Mouse (Mus musculus) intestine, embryonic 16.5 days (tissue): ENCODE measurements around the gene Cckbr. TPM values are rescaled to one million over a fixed set of nuclear protein-coding genes. Genes with fewer than 3 reads are reported as not detected.
"Not testable (repeated sequence)": the region's sequence is repeated elsewhere in the genome, so short reads cannot be mapped to it uniquely, and the experiment has no call there.

ENCODE experiments used
- ATAC-seq: fragments of 200-750 bp; cut with Nextera tagmentation; 2 replicates; pipeline ENCODE4 v1.8.0; 2017; ENCODE audit warnings: moderate TSS enrichment, moderate library complexity
- H3K27ac ChIP-seq: fragments of 300-500 bp; sonication (generic); 2 replicates; pipeline ENCODE4 v1.5.1; 2014; ENCODE audit warnings: mild to moderate bottlenecking, low read length
- H3K27me3 ChIP-seq: fragments of 300-500 bp; sonication (generic); replicated peaks from 2 replicates; pipeline ENCODE4 v1.6.1; 2014; ENCODE audit warnings: low read length, control low read depth, mixed read lengths; ENCODE audit not compliant: control insufficient read depth, insufficient read depth
- H3K36me3 ChIP-seq: fragments of 300-500 bp; sonication (generic); 2 replicates; pipeline ENCODE4 v1.6.1; 2014; ENCODE audit warnings: low read length, control low read depth; ENCODE audit not compliant: control insufficient read depth, insufficient read depth
- H3K4me1 ChIP-seq: fragments of 300-500 bp; sonication (generic); 2 replicates; pipeline ENCODE4 v1.6.1; 2014; ENCODE audit warnings: low read length, control low read depth, mixed read lengths; ENCODE audit not compliant: control insufficient read depth, insufficient read depth
- H3K4me2 ChIP-seq: fragments of 300-500 bp; sonication (generic); 2 replicates; pipeline ENCODE4 v1.6.1; 2014; ENCODE audit warnings: low read depth, low read length, control low read depth
- H3K4me3 ChIP-seq: fragments of 300-500 bp; sonication (generic); 2 replicates; pipeline ENCODE4 v1.5.1; 2014; ENCODE audit warnings: mild to moderate bottlenecking, low read length
- H3K9ac ChIP-seq: fragments of 300-500 bp; sonication (generic); 2 replicates; pipeline ENCODE4 v1.6.1; 2014; ENCODE audit warnings: low read depth, low read length
- H3K9me3 ChIP-seq: fragments of 300-500 bp; sonication (generic); 2 replicates; pipeline ENCODE4 v1.6.1; 2016; ENCODE audit warnings: low read length, control low read depth; ENCODE audit not compliant: control insufficient read depth
- WGBS: fragments of 180-500 bp; shearing (Covaris S2); extraction: QIAGEN DNeasy Blood & Tissue Kit; methylation state at CpG from one replicate; pipeline ENCODE4 v1.1.7; 2014; 5-methylcytosine and 5-hydroxymethylcytosine counted together
- polyA plus RNA-seq: library from polyadenylated mRNA; unstranded; fragments of >200 nt; fragmentation: Nextera tagmentation; extraction: Ambion mirVana; gene quantifications from 2 replicates; pipeline ENCODE4 v1.2.1, GENCODE M21; 2015

Cckbr gene
- polyA plus RNA-seq, 1 experiment from 2014 or later, result 0.10 TPM

GRCm38 (mm10) chr7:105426051-105426450, 520 bp downstream of the Cckbr start:
- no peaks in the 10 kb centered on the region for H3K9me3 ChIP-seq
- H3K27me3 ChIP-seq, result peaks cover 16% of the 10 kb centered on the region
- no peak overlapping the region for H3K9ac ChIP-seq
- 3% methylated on average over 11 of the region's 11 CpGs for WGBS
- H3K4me1 ChIP-seq, result 0 out of 2 replicates have a peak, but pooled peaks cover 8% of the 10 kb centered on the region
- ATAC-seq, result 0 out of 2 replicates have a peak, but pooled peaks have one; percentile 18
- H3K27ac ChIP-seq, result no peak overlapping the region
- peak overlapping the region; percentile 41 for H3K4me3 ChIP-seq
- no peaks in the 10 kb centered on the region for H3K36me3 ChIP-seq
- H3K4me2 ChIP-seq, result peak overlapping the region; percentile 69

GRCm38 (mm10) chr7:105432058-105432457, 6.5 kb downstream of the Cckbr start:
- WGBS, result 50% methylated on average over 1 of the region's 1 CpGs
- Histone ChIP-seq H3K9me3 (no peaks in the 10 kb centered on the region), H3K27ac (no peak overlapping the region), H3K4me3 (no peak overlapping the region), H3K36me3 (no peaks in the 10 kb centered on the region), H3K4me1 (no peaks in the 10 kb centered on the region), H3K27me3 (no peaks in the 10 kb centered on the region), H3K4me2 (no peak overlapping the region), H3K9ac (no peak overlapping the region)
- ATAC-seq, result no peak

GRCm38 (mm10) chr7:105433859-105434258, 8.3 kb downstream of the Cckbr start:
- Histone ChIP-seq H3K4me3 (no peak overlapping the region), H3K4me1 (no peaks in the 10 kb centered on the region), H3K4me2 (no peak overlapping the region), H3K9ac (no peak overlapping the region), H3K27ac (no peak overlapping the region), H3K9me3 (no peaks in the 10 kb centered on the region), H3K27me3 (no peaks in the 10 kb centered on the region), H3K36me3 (no peaks in the 10 kb centered on the region)
- no peak for ATAC-seq
- WGBS, result 84% methylated on average over 17 of the region's 17 CpGs

- Histone ChIP-seq H3K27me3 (no peaks in the 10 kb centered on the region), H3K36me3 (no peaks in the 10 kb centered on the region), H3K9ac (no peak overlapping the region), H3K9me3 (no peaks in the 10 kb centered on the region), H3K4me3 (no peak overlapping the region), H3K4me2 (no peak overlapping the region), H3K27ac (no peak overlapping the region), H3K4me1 (no peaks in the 10 kb centered on the region)
- 79% methylated on average over 22 of the region's 22 CpGs for WGBS
- no peak for ATAC-seq
Measured at GRCm38 (mm10) chr7:105434798-105435197, 9.3 kb downstream of the Cckbr start.

- Histone ChIP-seq H3K27ac (no peak overlapping the region), H3K36me3 (no peaks in the 10 kb centered on the region), H3K9ac (no peak overlapping the region), H3K4me3 (no peak overlapping the region), H3K4me2 (no peak overlapping the region), H3K9me3 (no peaks in the 10 kb centered on the region), H3K4me1 (no peaks in the 10 kb centered on the region), H3K27me3 (no peaks in the 10 kb centered on the region)
- WGBS, result 68% methylated on average over 7 of the region's 7 CpGs
- ATAC-seq, result no peak
Measured at GRCm38 (mm10) chr7:105437979-105438772, 12.6 kb downstream of the Cckbr start.

GRCm38 (mm10) chr7:105441426-105441825, 15.9 kb downstream of the Cckbr start:
- H3K9ac ChIP-seq, result no peak overlapping the region
- H3K4me3 ChIP-seq, result no peak overlapping the region
- H3K4me2 ChIP-seq, result no peak overlapping the region
- H3K27ac ChIP-seq, result no peak overlapping the region
- no peaks in the 10 kb centered on the region for H3K27me3 ChIP-seq
- no peaks in the 10 kb centered on the region for H3K36me3 ChIP-seq
- no peak for ATAC-seq
- WGBS, result 45% methylated on average over 4 of the region's 4 CpGs
- H3K9me3 ChIP-seq, result no peaks in the 10 kb centered on the region
- H3K4me1 ChIP-seq, result no peaks in the 10 kb centered on the region

- Histone ChIP-seq H3K9ac (no peak overlapping the region), H3K36me3 (no peaks in the 10 kb centered on the region), H3K4me3 (no peak overlapping the region), H3K9me3 (no peaks in the 10 kb centered on the region), H3K27me3 (no peaks in the 10 kb centered on the region), H3K4me2 (no peak overlapping the region), H3K27ac (no peak overlapping the region), H3K4me1 (no peaks in the 10 kb centered on the region)
- ATAC-seq, result no peak
- 72% methylated on average over 3 of the region's 3 CpGs for WGBS
Measured at GRCm38 (mm10) chr7:105445076-105445475, 19.5 kb downstream of the Cckbr start.

- WGBS, result 84% methylated on average over 4 of the region's 4 CpGs
- ATAC-seq, result not testable (repeated sequence)
Measured at GRCm38 (mm10) chr7:105453345-105453744, 27.8 kb downstream of the Cckbr start.

GRCm38 (mm10) chr7:105458546-105458945, 33.0 kb downstream of the Cckbr start:
- no peak for ATAC-seq
- no peaks in the 10 kb centered on the region for H3K27me3 ChIP-seq
- no peaks in the 10 kb centered on the region for H3K9me3 ChIP-seq
- no peak overlapping the region for H3K4me2 ChIP-seq
- no peaks in the 10 kb centered on the region for H3K4me1 ChIP-seq
- no peak overlapping the region for H3K4me3 ChIP-seq
- H3K27ac ChIP-seq, result no peak overlapping the region
- no peak overlapping the region for H3K9ac ChIP-seq
- no peaks in the 10 kb centered on the region for H3K36me3 ChIP-seq

More at GRCm38 (mm10) chr7:105453345-105453744, 27.8 kb downstream of the Cckbr start:
- H3K36me3 ChIP-seq, H3K4me3 ChIP-seq, H3K27me3 ChIP-seq, H3K9me3 ChIP-seq, H3K4me2 ChIP-seq, H3K4me1 ChIP-seq, H3K9ac ChIP-seq, H3K27ac ChIP-seq: not testable (repeated sequence)

GRCm38 (mm10) chr7:105465505-105465904, 40.0 kb downstream of the Cckbr start:
- not testable (repeated sequence) for ATAC-seq, H3K27me3 ChIP-seq
- WGBS, result 76% methylated on average over 5 of the region's 5 CpGs

More at GRCm38 (mm10) chr7:105465505-105465904, 40.0 kb downstream of the Cckbr start:
- not testable (repeated sequence) for H3K27ac ChIP-seq, H3K4me1 ChIP-seq, H3K9ac ChIP-seq, H3K4me3 ChIP-seq, H3K9me3 ChIP-seq, H3K4me2 ChIP-seq, H3K36me3 ChIP-seq
